Mouse (Mus musculus) cerebellum, adult 9-11 months (tissue): ENCODE measurements around the gene Khdc4.
"Not testable (repeated sequence)": the region's sequence is repeated elsewhere in the genome, so short reads cannot be mapped to it uniquely, and the experiment has no call there.

Experiments
- DNase-seq: peaks from one replicate; pipeline ENCODE4 v3.0.0; 2022

The Khdc4 gene

DNA sequence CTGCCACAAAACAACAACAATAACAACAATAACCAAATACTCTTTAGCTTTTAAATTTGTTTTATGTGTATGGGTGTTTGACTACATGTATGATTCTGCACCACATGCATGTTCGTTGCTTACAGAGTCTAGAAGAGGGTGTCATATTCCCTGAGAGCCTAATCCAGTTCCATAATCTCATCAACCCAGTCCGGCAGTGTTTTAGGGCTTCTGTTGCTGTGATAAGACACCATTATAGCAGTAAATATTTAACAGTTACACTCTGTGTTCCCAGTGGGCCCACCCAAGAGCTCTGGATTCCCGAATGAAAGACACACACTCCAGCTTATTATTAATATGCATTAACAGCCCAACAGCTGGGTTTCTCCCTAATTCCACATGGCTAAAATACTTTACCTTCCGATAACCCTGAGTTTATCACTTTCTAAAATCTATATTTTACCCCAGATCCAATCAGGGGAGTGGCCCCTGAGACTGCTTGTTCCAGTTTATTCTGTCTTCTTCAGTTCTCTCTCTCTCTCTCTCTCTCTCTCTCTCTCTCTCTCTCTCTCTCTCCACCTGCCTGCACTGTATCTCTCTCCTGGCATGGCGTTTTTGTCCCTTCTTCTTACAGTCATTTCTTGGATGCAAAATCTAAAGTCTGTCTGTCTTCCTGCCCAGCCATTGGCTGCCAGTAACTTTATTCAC, 27.0 kb upstream of the Khdc4 start:
- no peak for DNase-seq

DNA sequence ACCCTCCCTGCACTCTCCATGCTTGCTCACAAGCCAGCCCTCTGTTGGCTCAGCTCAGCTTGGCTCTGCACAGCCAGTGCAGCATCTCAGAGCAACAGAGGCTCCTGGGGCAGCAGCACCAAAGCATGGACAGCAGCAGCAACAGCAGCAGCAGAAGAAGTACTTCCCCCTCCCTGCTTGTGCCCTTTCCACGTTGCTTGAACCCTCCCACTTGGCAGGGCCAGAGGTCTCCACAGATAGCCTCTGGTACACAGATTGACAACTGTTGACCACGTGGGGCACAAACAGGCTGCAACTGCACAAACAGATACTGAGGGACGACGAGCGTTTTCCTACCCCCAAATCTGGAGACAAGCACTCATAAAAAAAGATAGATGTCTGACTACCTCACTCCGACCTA, 25.8 kb upstream of the Khdc4 start:
- DNase-seq, result no peak

DNA sequence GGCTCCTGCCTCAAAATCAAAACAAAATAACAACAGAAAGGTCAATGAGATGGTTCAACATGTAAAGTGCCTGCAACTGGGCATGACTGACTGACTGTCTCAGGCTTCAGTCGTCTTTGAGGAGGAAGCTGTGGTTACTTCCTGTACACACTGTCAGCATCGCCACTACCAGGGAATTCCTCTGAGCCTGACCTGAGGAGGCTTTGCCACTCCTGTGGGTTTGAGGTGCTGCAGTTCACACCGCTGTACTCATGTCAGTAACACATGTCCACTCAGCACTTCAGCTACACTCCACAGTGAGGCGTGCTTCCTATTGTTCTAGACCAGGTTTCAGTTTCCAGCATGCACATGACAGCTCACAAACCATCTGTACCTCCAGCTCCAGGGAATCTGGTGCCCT, 21.5 kb upstream of the Khdc4 start:
- no peak for DNase-seq

- DNase-seq, result peak; percentile 78
Observed at GRCm38 (mm10) chr3:88677399-88677798, 8.2 kb upstream of the Khdc4 start.

DNA sequence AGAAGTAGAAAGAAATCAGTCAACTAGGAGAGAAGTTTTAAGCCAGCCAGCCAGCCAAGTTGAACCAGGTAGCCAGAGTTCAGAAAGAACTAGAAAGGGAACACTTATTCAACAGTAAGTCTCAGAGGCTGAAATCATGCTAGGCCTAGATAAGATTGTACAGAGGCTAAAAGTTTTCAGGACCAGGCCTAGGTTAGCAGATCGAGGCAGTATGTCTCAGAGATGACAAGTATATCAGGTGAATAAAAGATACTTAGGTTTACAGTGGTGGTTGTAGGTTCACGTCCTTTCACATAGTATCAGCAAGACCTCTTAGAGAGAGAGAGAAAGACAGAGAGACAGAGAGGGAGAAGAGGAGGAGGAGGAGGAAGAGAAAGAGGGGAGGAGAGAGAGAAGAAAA, 1.8 kb upstream of the Khdc4 start:
- no peak for DNase-seq

GRCm38 (mm10) chr3:88684236-88684979, 1.2 kb upstream of the Khdc4 start:
- DNase-seq, result peak; percentile 8

DNA sequence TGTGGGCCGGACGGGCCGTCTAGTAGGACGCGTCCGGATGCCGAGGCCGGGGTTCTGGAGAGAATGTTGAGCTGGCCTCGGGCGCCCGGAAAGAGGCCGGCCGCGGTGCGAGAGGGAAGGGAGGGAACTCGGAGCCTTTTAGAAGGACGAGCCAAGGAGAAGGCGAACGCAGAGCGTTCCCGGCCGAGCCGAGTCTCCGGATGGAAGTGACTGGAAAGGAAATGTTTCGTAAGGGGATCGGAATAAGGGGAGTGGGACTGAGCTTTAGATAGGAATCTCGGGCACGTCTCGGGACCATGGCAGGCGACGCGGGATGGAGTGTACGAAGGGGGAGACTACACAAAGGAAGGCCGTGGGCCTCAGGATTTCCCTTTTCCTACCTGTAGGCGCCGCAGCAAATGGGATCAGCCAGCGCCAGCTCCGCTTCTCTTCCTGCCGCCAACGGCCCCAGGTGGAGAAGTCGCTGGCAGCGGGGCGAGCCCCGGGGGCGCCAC, 402 bp downstream of the Khdc4 start:
- DNase-seq, result peak; percentile 61

DNA sequence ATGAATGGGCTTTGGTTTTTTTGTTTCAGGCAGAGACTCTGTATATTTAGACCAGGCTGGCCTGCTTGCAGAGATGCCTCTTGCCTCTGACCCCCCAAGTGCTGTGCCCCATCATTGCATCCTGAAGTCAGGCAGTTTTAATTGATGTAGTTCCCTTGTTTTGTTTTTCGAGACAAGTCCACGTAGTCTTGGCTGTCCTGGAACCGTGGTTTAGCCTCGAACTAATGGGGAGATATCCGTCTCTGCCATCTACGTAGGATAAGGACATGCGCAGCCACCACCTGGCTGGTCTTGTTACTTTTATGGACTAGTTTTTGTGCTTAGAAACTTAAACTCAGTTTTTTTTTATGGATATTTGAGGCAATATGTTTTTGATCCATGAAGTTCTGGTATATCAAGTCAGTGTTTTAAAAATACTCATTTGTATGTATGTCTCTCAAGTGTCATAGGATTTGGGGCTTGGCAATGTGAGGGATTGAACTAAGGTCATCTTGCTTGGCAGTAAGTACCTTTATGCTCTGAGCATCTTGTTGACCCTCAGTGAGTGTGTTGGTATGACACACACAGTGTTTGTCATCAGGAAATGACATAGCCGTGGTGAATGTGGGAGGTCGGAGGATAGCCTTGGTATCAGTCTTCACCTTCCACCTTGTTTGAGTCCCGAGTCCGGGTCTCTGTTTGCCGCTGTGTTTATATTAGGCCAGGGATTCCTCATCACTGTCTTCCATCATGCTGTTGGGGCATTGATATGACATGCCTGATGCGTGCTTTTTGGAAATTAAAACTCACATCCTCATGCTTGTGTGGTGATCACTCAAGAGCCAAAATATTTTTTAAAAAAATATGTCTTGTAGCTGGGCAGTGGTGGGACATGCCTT, 1.4 kb downstream of the Khdc4 start:
- peak; percentile 19 for DNase-seq

DNA sequence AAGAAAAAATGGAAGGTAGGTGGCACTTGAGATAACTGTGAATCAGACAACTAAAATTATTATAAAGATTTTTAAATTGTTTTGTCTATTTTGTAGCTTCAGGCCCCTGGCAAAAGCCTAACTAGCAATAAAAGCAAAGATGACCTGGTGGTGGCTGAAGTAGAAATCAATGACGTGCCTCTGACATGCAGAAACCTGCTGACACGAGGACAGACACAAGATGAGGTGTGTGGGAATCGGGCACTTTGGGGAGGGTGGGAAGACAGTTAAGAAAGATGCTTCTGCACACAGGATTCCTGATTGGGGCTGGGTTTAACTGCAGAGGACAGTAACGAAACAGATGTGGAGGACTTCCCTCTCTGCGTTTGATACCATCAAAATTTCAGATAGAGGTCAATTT, 3.5 kb downstream of the Khdc4 start:
- DNase-seq, result no peak

- no peak for DNase-seq
Observed at GRCm38 (mm10) chr3:88695545-88695944, 9.9 kb downstream of the Khdc4 start.

DNA sequence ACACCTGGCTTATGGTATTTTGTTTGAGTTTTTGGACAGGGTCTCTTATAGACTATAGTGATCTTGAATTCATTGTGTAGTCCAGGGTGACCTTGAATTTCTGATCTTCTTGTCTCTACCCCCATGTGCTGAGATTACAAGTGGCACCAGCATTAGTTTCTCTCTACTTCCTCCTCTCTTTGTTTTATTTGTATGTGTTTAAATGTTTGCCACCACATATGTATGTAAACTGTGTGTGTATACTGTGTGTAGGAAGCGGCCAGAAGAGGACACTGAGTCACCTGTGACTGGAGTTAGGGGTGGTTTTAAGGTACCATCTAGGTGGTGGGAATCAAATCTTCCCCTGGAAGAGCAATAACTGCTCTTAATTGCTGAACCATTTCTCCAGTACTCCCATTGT, 12.4 kb downstream of the Khdc4 start:
- DNase-seq, result no peak

- DNase-seq, result no peak
Observed at GRCm38 (mm10) chr3:88698834-88699233, 13.2 kb downstream of the Khdc4 start.

DNA sequence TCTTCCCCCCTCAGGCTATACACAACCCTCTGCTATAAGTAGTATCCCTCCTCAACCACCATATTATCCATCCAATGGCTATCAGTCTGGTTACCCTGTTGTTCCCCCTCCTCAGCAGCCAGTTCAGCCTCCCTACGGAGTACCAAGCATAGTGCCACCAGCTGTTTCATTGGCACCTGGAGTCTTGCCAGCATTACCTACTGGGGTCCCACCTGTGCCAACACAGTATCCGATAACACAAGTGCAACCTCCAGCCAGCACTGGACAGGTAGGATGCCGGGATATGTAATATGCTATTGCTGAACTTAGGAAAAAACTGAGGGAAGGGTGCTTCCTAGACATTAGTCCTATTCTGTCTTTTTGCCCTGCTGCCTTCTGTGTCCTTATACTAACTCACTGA, 14.6 kb downstream of the Khdc4 start:
- DNase-seq, result no peak

DNA sequence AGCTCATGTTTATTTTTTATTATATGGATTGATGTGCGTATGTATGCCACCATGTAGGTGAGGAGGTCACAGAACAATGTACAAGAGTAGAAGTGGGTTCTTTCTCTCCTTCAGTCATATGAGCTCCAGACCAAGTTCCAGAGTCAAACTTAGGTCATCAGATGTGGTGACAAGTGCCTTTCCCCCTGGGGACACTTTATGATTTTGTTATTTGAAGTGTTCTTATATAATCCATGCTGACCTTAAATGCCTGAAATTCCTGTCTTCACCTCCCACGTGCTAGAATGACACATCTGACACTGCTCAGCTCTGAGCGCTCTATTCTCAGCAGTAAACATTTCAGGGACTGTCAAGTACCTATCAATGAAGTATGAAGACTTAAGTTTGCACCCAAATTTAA, 15.6 kb downstream of the Khdc4 start:
- DNase-seq, result no peak

GRCm38 (mm10) chr3:88713709-88714108, 28.1 kb downstream of the Khdc4 start:
- no peak for DNase-seq

GRCm38 (mm10) chr3:88714725-88715124, 29.1 kb downstream of the Khdc4 start:
- no peak for DNase-seq

DNA sequence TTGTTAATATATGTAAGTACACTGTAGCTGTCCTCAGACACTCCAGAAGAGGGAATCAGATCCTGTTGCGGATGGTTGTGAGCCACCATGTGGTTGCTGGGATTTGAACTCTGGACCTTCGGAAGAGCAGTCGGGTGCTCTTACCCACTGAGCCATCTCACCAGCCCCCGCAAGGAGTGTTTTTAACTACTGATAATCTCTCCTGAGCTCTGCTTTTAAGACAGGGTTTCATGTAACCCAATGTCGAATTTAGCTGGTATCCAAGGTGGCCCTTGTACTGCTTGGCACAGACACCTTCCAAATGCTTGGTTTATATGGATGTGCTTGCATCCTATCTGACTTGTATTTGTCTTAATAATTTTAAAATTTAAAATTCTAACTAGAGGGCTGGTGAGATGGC, 30.1 kb downstream of the Khdc4 start:
- DNase-seq, result not testable (repeated sequence)

- DNase-seq, result peak; percentile 80
Observed at GRCm38 (mm10) chr3:88716399-88717197, 31.0 kb downstream of the Khdc4 start, which contains the start of gene Rit1. Rit1 (plus strand) TSS chr3:88716838.

- DNase-seq, result peak; percentile 29
Observed at GRCm38 (mm10) chr3:88717198-88717798, 31.7 kb downstream of the Khdc4 start.

GRCm38 (mm10) chr3:88717831-88718230, 32.2 kb downstream of the Khdc4 start:
- no peak for DNase-seq

DNA sequence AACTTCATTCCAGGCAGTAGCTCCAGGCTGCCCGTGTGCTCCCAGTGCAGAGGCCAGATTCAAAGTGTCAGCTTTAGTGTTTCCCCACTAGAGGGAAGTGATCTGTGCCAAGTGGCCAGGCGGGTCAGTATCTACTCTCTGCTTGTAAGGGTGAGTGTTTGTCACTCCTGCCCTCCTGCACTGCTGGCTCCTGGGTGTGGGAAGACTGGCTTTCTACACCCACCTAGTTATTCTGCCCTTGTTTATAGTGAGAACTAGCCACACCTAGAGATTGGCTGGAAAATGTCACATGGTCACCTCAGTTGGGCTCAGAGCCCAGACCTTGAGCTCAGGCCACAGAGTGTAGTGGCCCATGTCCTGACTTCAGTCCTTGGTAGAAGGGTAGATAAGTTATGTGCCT, 33.5 kb downstream of the Khdc4 start:
- peak; percentile 32 for DNase-seq

- no peak for DNase-seq
Observed at GRCm38 (mm10) chr3:88736556-88736955, 51.0 kb downstream of the Khdc4 start.
